Mouse (Mus musculus) olfactory bulb, adult 2 months (tissue): ENCODE data around the gene Znhit2.

Source experiments
- CTCF ChIP-seq: fragments of 200-500 bp; IDR thresholded peaks from 2 replicates; pipeline ENCODE4 v1.5.1; 2012; ENCODE audit warnings: low read depth, mild to moderate bottlenecking, low read length, moderate library complexity; ENCODE audit not compliant: insufficient read depth
- POLR2A ChIP-seq: fragments of 200-500 bp; IDR thresholded peaks from 2 replicates; pipeline ENCODE4 v1.6.1; 2012; ENCODE audit warnings: mild to moderate bottlenecking, low read depth, low read length, moderate library complexity; ENCODE audit not compliant: insufficient read depth

- TF ChIP-seq CTCF (no peak), POLR2A (no peak)
Observed at GRCm38 (mm10) chr19:6094119-6094518, 33.1 kb downstream of the Znhit2 start, which contains the start of gene AC131692.1.
